Mouse (Mus musculus) G1E (cell line): Measurements from ENCODE around the gene Sema3c.

Source experiments
- CTCF ChIP-seq: IDR thresholded peaks from 2 replicates; pipeline ENCODE4 v1.5.1; 2012; ENCODE audit warnings: low read depth, low read length, inconsistent platforms, mixed read lengths
- GATA1 ChIP-seq: IDR thresholded peaks from 2 replicates; pipeline ENCODE4 v1.6.1; 2012; ENCODE audit warnings: borderline replicate concordance, low read length, inconsistent platforms, mixed read lengths
- POLR2AphosphoS5 ChIP-seq: IDR thresholded peaks from 2 replicates; pipeline ENCODE4 v1.6.1; 2012; ENCODE audit warnings: low read depth, low read length, inconsistent platforms; ENCODE audit not compliant: insufficient replicate concordance

DNA sequence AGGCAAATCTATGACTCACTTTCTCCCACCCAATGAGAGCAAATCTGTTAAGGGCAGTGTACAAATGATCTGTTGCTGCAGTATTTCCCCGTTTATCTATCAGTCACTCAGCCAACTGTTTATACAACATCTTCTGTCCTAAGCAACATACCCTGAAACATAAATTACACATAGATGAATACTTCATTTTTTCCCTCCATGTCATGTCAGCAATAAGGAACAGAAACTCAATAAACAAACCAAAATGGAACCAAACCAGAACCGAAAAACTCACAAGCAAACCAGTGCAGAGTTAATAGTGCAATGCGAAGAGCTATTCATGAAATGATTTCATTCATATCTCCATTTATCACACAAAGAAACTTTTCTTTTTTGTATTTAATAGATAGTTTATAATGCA is 17.8 kb downstream of the Sema3c start:
- TF ChIP-seq CTCF (no peak), GATA1 (no peak), POLR2AphosphoS5 (no peak)
